Mouse (Mus musculus) gastrocnemius, postnatal 36 days (tissue): Measurements from ENCODE around the gene Erich2. TPM values are rescaled to one million over a fixed set of nuclear protein-coding genes. Genes with fewer than 3 reads are reported as not detected.

ENCODE experiments used
- DNase-seq, 2 experiments: peaks; one replicate each; pipeline ENCODE4 v3.0.0; 2022
- intact Hi-C: fragments of 180-260 bp; cut with DNase I; formaldehyde crosslinking; loops from one replicate; pipeline ENCODE4 v1.15.1; 2025
- total RNA-seq, 2 experiments: library from RNA; stranded (reverse); gene quantifications; 2 replicates each; pipeline ENCODE4 v1.2.3; 2021

Erich2 gene
- total RNA-seq, 2 experiments from 2014 or later, result not detected

DNA sequence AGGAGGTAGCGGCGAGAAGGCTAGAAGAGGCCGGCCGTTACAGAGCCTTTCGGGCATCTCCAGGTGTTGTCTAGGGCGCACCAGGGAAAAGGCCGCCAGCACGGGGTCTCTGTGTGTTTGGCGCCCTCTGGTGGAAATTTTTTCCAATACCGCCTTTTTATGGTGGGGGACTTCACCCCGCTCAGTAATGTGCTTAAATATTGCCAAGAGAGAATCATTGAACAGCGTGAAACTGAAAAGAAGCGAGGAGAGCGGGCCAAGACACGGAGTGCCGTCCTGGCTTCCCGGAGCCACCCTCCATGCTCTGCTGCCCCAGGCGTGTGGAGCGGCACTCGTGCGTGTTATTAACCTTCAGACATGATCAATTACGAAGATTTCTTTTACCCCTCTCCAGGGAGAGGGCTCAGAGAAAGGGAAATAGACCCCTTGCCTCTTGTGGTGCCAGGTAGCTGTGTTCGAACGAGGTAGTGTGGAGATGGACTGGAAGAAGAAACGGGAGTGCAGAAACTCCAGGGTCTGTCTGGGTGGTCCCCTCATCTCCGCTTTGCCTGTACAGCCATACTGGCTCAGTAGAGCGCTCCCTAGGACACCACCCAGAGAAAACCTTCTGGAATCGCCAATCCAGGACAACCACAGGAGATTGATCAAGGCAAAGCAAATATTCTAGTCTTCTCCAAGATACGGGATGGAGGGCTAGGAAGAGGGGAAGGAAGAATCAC is 52.6 kb downstream of the Erich2 start:
- intact Hi-C loops, result no loop called here
- peak in 1 of 2 experiments; percentile 19 for DNase-seq

DNA sequence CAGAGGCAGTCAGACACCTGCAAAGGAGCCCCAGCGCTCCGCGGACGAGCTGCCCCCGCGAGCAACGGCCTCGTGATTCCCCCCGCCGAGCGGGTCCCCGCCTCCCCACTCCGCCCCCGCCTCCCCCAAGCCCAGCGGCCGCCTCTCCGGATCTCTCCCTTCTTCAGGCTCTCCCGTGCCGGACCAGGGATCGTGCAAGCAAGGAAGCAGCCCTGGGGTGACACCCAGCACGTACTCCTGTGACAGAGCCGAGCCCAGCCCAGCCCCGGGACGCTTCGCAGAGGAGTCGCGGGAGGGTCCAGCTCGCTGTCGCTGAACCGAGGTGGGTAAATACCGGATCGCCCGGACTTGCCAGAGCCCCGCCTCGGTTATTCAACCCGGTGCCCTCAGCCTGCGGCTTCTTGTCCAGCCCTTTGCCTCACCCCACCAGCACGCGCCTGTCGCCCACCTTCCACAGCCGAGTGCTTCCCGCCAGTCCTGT is 53.4 kb downstream of the Erich2 start:
- intact Hi-C loops, result no loop called here

DNA sequence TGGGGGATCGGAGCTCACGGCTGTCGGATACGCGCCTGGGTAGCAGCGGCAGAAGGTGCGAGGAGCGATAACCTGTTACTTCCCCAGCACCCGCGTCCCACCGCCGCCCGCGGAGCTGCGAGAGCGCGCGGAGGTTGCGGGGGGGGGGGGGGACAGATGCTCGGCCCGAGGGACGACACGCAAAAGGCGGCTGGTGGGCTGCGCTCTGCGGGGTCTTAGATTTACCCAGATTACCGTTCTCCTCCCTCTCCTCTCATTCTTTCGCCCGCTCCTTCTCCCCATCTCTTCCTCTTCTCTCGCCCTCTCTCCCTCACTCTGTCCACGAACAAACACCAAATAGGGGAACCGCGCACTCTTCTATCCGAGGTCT is 54.0 kb downstream of the Erich2 start:
- no peak for DNase-seq
- intact Hi-C loops, result no loop called here

More for the DNA sequence above, 53.4 kb downstream of the Erich2 start:
- DNase-seq, result no peak

DNA sequence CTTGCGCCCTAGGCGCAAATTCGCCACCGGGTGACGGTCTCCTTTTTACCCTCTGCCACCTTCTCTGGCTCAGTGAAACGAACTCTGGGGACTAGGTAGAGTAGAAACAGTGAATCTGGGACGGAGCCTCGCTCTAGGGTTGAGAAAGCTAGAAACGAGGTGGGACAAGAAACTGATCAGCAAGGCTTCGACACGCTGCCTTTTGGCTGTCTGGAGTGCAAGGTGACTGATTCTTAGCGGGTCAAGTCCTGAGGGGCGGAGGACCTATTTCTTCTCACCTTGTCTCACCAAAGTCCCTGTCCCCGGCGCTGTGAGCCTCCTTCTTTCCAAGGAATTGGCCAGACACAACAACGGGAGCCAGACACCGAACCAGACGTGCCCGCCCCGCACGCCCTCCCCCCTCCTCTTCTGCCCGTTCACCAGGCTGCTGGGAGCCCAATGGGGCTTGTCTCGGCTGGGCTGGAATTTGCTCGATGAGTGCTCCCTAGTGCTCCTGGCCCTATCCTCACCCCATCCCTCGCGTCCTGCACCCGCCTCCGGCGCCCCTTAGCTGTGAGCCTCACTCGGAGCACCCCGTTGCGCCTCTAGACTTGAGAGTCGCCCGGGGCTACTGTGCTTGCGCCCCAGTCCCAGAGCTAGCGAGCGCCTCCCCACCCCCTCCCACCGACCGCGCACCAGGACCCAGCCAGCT is 54.5 kb downstream of the Erich2 start:
- intact Hi-C loops, result no loop called here
- no peak for DNase-seq

DNA sequence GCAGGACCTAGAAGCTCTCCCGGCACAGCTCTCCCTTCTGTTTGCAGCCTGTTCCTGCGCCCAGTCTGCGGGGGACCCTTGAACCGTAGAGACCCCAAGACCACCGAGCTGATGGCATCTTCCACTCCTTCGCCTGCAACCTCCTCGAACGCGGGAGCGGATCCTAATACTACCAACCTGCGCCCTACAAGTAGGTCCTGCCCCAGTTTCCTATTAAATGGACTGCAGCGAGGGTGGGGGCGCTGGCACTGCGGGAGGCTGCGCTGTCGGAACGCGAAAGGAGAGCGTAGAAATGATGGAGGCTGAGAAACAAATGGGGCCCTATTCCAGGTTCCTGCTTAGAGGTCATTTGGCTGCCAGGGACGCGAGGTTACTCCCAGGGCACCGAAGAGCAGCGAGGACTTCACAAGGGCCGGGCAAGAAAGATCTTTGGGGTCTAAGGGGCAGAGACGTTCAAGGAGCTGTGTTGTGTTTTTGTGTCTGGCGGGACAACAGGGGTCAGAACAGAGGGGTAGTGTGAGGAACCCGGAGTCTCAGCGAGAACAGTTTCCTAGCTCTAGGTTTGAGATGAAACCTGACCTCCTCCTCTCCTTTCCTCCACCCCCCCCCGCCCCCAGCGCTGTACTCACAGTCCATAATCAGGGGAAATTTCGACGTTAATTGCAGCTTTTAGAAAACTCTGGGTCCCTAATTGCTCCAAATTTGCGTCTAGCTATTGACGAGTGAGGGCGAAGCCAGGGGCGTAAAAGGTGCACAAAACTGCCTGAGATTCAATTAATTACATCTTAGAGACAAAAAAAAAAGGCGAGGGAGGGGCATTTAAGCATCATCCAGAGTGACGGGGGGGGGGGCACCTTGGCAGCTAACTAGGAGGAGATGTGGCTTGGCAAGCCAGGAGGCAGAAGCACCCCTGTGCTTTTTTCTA is 55.4 kb downstream of the Erich2 start:
- intact Hi-C loops, result no loop called here

DNA sequence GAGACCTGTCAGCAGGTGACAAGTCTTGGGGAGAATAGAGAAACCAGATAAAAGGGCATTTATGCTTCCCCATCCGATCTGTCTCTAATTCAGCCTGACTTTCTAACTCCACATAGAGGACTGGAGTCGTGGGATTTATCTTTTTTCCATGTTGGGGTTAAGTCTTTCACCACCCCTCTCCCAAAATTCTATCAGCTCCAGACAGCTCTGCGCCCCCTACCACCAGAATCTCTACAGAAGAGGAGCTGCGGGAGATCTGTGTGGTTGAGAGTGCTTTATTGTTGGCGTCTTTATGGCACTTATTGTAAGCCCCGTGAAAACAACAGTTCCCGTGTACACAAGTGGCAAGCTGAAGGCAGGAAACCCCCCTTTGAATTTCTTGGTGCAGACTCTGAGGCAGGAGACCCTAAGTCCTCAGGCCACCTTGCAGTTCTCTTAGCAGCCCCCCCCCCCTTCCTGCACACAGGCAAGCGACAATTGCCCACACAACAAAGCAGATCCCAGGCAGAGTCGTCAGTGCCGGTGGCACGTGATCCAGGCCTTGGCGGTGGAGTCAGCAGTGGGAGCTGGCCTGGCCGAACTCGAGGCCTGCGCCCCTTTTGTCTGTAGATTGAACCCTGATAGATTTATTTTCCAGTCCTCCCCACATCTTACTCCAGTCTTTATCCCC is 56.2 kb downstream of the Erich2 start:
- intact Hi-C loops, result no loop called here

More for the DNA sequence above, 55.4 kb downstream of the Erich2 start:
- no peak for DNase-seq

DNA sequence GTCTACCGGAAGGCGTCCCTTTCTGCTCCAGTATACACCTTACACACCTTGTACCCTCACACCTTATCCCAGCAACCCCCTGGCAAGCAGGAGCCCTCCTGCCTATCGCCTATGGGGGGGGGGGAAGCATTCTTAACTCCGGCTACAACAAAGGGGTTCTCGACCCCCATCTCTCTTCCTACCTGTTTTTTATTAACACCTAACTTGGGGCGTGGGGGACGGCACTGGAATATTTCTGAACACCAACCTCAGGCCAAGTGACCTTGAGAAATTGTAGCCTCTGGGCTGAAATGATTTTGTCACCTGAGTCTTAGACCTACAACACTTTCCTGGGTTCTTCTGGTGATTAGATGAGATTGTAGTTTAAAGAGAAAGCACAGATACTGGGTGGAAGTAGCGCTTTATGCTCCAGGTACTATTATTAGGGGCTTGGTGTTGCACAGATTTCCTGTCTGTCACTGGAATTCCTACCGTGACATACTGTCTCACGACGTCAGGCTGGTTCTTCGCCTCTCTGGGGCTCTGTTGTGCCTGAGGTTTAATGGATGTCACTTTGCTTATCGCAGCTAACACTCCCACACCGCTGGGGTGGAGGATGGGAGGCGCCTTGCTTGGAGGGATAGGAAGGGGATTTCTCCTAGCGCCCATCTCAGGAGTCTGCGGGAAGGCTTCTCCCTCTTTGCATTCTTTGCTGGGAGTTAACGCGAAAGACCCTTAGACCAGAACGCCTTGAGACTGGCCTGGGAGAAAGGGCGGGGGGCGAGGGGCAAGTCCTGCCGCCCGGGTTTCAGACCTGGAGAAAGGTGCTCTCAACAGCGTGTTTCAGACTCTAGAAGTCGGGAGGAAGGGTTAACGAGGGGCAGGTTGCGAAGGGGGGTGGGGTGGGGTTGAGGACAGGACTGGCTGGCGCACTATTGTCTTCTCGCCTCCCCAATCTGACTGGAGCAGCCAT is 57.3 kb downstream of the Erich2 start:
- DNase-seq, result no peak
- intact Hi-C loops, result no loop called here

More for the DNA sequence above, 56.2 kb downstream of the Erich2 start:
- no peak for DNase-seq

DNA sequence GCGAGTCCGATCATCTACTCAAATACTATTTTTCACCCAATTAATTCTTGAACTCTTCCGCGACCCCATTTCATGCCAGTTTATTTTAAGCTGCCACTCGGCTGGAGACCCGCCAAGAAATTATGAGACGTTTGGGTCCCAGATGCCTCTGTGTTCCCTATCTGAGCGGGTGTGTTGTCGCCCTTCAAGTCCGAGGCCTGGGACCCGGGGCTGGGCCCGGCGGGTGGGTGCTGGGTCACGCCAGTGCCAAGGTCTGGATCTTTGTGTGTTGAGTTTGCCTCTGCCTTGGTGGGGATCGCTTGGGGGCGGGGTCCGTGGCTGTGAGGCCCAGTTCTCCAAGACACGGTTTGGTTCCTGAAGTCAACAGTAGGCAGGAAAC is 58.0 kb downstream of the Erich2 start:
- intact Hi-C loops, result no loop called here
- DNase-seq, result no peak

DNA sequence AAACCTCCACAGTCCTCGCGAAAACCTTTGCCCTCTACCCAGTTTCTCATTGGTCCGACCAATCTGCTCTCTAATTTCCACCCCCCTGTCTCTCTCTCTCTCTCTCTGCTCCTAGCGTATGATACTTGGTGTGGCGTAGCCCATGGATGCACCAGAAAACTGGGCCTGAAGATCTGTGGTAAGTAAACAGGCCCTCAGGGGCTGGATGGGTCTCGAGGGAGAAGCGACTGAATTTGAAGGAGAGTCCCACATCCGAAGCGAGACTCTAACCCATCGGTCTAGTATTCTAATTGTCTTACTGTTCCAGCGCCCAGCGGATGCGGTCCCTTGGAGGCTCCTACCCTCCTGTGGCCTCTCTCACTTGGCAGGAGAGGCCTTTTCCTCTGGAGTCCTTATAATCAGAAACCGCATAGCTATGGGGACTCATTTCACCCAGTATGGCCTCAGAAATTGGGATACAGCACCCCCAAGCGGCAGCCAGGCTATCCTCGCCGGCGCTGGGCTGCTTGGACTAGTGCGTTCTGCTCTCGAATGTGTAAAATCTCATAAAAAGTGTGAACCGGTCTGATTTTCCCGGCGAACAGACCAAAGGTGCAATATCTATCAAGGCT is 58.6 kb downstream of the Erich2 start:
- no peak for DNase-seq

DNA sequence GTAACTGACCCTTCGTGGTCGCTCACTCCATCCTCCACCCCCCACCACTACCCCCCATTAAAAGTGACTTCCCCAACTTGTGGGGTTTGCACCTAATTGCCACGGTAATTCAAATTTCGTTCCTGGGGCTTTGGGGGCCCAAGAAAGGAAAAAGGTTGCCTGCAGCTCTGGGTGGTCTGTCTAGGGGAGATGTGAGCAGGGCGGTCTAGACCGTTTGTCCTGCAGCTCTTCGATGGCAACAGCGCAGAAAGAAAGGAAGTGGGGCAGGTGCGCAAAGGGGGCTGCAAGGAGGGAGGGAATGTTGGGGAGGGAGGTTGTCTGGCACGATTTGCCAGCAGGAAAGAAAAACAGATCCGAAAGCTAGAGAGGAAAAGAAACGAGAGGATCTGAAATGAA is 59.1 kb downstream of the Erich2 start:
- DNase-seq, result no peak
- intact Hi-C loops, result no loop called here

More for the DNA sequence above, 58.6 kb downstream of the Erich2 start:
- intact Hi-C loops, result no loop called here

DNA sequence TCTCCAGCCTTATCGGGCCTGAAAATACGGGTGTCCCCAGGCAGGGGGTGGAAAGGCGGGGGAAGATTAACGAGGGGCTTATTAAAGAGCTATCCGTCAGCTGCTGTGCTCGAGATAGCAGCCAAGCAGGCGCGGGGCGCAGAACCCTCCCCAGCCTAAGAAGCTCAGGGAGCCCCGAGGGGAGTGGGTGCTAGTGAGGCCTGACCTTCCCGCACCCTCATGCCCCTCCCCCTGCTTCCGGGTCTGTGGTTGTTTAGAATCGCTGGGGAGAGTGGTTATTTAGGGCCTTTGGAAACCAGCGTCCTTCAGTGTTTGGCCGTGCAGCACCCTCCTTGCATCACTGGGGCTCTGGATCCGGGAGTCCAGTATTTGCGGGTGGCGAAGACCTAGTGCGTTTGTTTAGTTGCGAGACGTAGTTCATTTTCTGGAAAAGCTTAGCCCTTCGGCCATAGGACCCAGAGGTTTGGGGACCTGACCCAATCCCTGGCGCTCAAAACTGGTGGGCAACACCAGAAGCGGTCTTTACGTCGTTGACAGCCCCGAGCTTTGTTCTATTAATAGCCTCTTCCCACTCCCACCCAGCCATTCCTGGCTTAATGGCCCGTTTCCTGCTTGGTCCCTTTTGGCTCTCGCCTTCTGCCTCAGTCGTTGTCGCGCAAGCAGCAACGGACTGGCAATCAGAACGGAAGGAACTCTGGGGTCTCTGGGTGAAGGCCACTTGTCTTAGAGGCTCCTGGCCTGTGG is 59.8 kb downstream of the Erich2 start:
- no peak for DNase-seq
- intact Hi-C loops, result no loop called here

DNA sequence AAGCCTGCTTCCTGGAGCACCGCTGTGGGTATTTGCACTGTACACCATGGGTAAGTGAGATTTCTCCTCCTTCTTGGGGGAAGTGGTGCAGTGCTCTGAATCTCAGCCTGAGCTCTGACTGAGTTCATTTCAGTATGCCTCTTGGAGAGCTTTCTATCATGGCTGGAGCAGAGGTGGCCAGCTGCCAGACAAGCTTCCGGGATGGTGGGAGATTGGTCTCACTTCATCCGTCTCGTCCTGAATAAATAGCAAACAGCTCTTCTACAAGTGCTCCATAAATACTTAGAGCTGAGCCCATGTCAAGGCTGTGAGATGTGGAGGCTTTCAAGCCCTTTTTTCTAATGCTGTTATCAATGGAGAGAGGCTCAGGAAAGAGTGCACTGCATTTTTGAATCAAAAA is 63.1 kb downstream of the Erich2 start:
- intact Hi-C loops, result no loop called here
- no peak for DNase-seq

DNA sequence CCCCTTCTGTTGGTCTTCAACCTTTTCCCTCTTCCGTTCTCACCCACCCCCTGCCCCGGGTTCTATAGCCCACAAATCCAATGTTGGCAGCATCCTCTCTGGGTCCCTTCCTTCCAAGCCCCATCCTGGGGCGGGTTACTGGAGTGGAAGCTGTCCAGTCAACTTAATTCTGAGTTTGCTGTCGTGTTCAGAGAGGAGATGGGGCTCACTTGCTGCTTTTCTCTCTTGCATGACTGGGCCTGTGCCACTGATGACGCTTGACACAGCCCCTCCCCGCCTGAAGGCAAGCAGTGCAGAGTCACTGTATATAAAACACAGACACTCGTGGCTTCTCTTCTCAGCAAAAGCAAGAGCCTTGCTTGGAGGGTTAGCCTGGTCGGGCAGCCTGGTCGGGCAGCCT is 63.6 kb downstream of the Erich2 start:
- DNase-seq, result no peak
- intact Hi-C loops, result no loop called here

DNA sequence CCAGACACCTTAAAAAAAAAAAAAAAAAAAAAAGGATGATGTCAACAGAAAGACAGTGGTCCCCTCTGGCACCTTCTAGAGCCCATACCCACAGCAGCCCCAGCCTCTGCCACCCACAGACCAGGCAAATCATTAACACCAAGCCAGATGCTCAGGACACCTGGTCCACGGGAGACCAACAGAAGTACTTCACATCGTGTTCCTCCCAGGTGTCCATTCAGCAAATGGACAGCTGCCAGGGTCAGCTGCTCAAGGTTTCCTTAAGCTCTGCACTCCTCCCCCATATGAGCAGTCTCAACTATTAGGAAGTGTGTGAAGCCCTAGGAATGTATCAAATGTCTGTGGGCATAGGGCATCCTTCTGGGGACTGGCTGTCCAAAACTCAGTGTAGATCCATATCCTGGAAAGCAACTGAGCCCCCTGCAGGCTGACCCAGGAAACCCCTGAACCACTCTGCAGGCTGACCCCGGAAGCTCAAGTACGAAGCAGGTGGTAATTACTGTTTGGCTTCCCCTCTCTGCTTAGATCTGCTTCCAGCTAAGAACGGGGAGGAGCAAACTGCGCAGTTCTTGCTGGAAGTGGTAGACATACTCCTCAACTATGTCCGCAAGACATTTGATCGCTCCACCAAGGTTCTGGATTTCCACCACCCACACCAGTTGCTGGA is 65.1 kb downstream of the Erich2 start:
- intact Hi-C loops, result no loop called here
- no peak for DNase-seq

DNA sequence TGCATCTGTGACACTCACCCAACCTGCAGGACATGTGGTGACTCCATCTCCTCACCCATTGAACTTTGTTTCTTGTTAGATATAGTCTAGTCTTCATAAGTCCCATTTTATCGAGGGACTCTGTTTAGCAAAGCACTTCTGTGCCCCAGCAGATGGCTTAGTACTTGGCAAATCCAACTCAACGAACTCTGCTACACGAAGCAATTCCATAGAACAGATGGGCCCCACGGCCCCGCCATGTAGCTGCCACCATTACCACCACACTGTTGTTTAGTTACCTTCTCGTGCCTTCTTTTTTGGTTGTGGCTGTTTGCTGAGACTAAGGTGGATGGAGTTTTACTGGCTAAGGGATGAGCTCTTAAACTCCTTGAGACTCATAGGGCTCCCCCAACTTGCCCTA is 79.6 kb downstream of the Erich2 start:
- DNase-seq, result no peak
- intact Hi-C loops, result no loop called here
